7 mouse cellular contexts compared by ENCODE assay signal in the genomic region with DNA sequence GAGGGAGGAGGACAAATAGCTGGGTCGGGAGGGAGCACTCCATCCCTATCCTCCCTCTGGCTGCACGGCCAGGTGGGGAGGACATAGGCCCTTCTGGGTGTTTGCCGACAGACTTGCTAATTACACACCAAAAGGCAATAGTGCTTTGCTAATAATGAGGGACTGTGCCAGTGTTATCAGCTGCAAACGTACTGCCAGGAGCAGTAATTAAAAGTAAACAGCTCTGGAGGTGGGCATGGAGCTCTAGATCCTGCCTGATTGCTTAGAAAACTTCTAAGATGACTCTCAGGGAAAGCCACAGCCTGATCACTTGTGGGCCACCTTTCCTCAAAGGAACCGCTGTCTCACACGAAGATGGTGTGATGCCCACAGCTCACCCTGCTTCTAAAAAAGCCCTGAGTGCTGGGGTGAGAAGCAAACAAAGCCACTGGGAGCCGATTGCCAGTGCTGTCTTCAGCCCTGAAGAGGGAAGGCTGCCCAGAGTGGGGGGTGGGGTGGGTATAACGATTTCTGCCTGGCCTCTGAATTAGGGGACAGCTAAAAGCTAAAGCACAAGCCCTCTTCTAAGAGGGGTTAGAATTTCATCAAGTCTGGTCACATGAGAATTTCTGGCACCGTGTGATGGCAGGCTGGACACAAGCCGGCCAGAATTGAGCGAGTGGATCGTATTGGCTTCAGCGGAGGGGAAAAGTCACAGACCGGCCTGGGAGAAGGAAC.
DNase-seq lines count a peak whose midpoint lies in the region; ATAC-seq and TF ChIP-seq lines count a peak whose summit lies in the region.

No protein-coding gene starts in this region.

- H3K9ac ChIP-seq in lung, embryonic 14.5 days, result 0 out of 2 replicates have a peak overlapping the region, but pooled peaks have one; percentile 2
- H3K9ac ChIP-seq in heart, postnatal 0 days (replicated peaks; ENCODE audit: low read depth, low read length), result no peak overlapping the region
- no peak overlapping the region; the same call in 1 of the 2 replicates for H3K9ac ChIP-seq in midbrain, embryonic 14.5 days (replicated peaks; ENCODE audit: low read length)

- no peaks in the 10 kb centered on the region for H3K27me3 ChIP-seq in lung, embryonic 14.5 days (ENCODE audit: insufficient read depth, low read length)
- peaks cover 13% of the 10 kb centered on the region for H3K27me3 ChIP-seq in heart, postnatal 0 days (ENCODE audit: control insufficient read depth, insufficient read depth, low read length)
- H3K27me3 ChIP-seq in midbrain, embryonic 14.5 days (ENCODE audit: control insufficient read depth, insufficient read depth, low read length), result no peaks in the 10 kb centered on the region

- H3K27ac ChIP-seq in lung, embryonic 14.5 days (ENCODE audit: low read depth), result no peak overlapping the region
- H3K27ac ChIP-seq in heart, postnatal 0 days (ENCODE audit: low read depth), result 0 out of 2 replicates have a peak overlapping the region, but pooled peaks have one; percentile 7
- no peak overlapping the region for H3K27ac ChIP-seq in midbrain, embryonic 14.5 days (replicated peaks; ENCODE audit: low read depth, low read length)

- peak; percentile 70 for DNase-seq in lung, embryonic 14.5 days
- no peak for DNase-seq in lung, postnatal 14 days
- peak; percentile 34 for DNase-seq in fibroblast of lung, adult 2 months (ENCODE audit: low read depth)
- DNase-seq in heart, postnatal 0 days (ENCODE audit: low spot score), result no peak
- peak; percentile 60 for DNase-seq in midbrain, embryonic 14.5 days
- no peak for DNase-seq in urinary bladder, adult 2 months (ENCODE audit: low spot score)

- ATAC-seq in lung, embryonic 14.5 days (ENCODE audit: insufficient read depth), result peak; percentile 58; the same call in 1 of the 2 replicates
- ATAC-seq in heart, postnatal 0 days (ENCODE audit: insufficient read depth, low read depth), result 0 out of 2 replicates have a peak, but pooled peaks have one; percentile 14
- ATAC-seq in midbrain, embryonic 14.5 days (ENCODE audit: low FRiP score, low TSS enrichment), result 0 out of 2 replicates have a peak, but pooled peaks have one; percentile 21
- no peak for ATAC-seq in erythroid progenitor cell, adult 5-6 weeks (replicated peaks; ENCODE audit: low FRiP score, poor library complexity, severe bottlenecking)

- H3K4me2 ChIP-seq in lung, embryonic 14.5 days, result peak overlapping the region; percentile 31
- H3K4me2 ChIP-seq in heart, postnatal 0 days (ENCODE audit: low read depth, low read length), result peak overlapping the region; percentile 44
- peak overlapping the region; percentile 13 for H3K4me2 ChIP-seq in midbrain, embryonic 14.5 days (ENCODE audit: low read length)

- no peaks in the 10 kb centered on the region for H3K9me3 ChIP-seq in lung, embryonic 14.5 days (ENCODE audit: low read depth, low read length)
- no peaks in the 10 kb centered on the region for H3K9me3 ChIP-seq in heart, postnatal 0 days (replicated peaks; ENCODE audit: control insufficient read depth, low read length)
- H3K9me3 ChIP-seq in midbrain, embryonic 14.5 days (ENCODE audit: control insufficient read depth, low read length), result no peaks in the 10 kb centered on the region

- no peaks in the 10 kb centered on the region for H3K36me3 ChIP-seq in lung, embryonic 14.5 days (ENCODE audit: insufficient read depth)
- no peaks in the 10 kb centered on the region for H3K36me3 ChIP-seq in heart, postnatal 0 days (replicated peaks; ENCODE audit: control insufficient read depth, insufficient read depth, low read length)
- H3K36me3 ChIP-seq in midbrain, embryonic 14.5 days (ENCODE audit: control insufficient read depth, insufficient read depth, low read length), result no peaks in the 10 kb centered on the region

- TF ChIP-seq CTCF in lung, embryonic 14.5 days (IDR thresholded peaks at IDR 0.05; ENCODE audit: low read depth), result no peak
- TF ChIP-seq CTCF in heart, postnatal 0 days (IDR thresholded peaks at IDR 0.05; ENCODE audit: low read depth), result no peak

- no peak overlapping the region for H3K4me3 ChIP-seq in lung, embryonic 14.5 days (ENCODE audit: low read depth, low read length)
- H3K4me3 ChIP-seq in heart, postnatal 0 days (ENCODE audit: low read depth, low read length), result 0 out of 2 replicates have a peak overlapping the region, but pooled peaks have one; percentile 3
- no peak overlapping the region for H3K4me3 ChIP-seq in midbrain, embryonic 14.5 days (replicated peaks; ENCODE audit: low read depth, low read length)

- peaks cover 17% of the 10 kb centered on the region for H3K4me1 ChIP-seq in lung, embryonic 14.5 days (ENCODE audit: insufficient read depth)
- H3K4me1 ChIP-seq in heart, postnatal 0 days (ENCODE audit: control insufficient read depth, insufficient read depth), result peaks cover 12% of the 10 kb centered on the region; the same call in 1 of the 2 replicates
- H3K4me1 ChIP-seq in midbrain, embryonic 14.5 days (ENCODE audit: control insufficient read depth, insufficient read depth, low read length), result peaks cover 35% of the 10 kb centered on the region

- TF ChIP-seq EP300 in heart, postnatal 0 days (IDR thresholded peaks at IDR 0.05; ENCODE audit: low read depth), result no peak

- WGBS in lung, embryonic 14.5 days, result 18% methylated on average over 14 of the region's 14 CpGs
- 28% methylated on average over 14 of the region's 14 CpGs for WGBS in heart, postnatal 0 days
- 21% methylated on average over 14 of the region's 14 CpGs for WGBS in midbrain, embryonic 14.5 days

Comparison
In these comparisons a context has a peak if more than half of its experiments do, and no peak if none do; other contexts are left out.
1. DNase-seq: peak in lung, embryonic 14.5 days (single experiment), fibroblast of lung, adult 2 months (single experiment) and midbrain, embryonic 14.5 days (single experiment); none in lung, postnatal 14 days (single experiment), heart, postnatal 0 days (single experiment) and urinary bladder, adult 2 months (single experiment).
2. Peak in every context shown above with its lines, with median percentiles within 50 percentile points of each other: H3K4me2 ChIP-seq.